Mouse (Mus musculus) hindbrain, embryonic 14.5 days (tissue): ENCODE data around the gene Fkbp5. TPM values are rescaled to one million over a fixed set of nuclear protein-coding genes. Genes with fewer than 3 reads are reported as not detected.

Source experiments
- ATAC-seq: fragments of 200-750 bp; cut with Nextera tagmentation; 2 replicates; pipeline ENCODE4 v1.8.0; 2017; ENCODE audit warnings: moderate number of reproducible peaks, mild to moderate bottlenecking, moderate TSS enrichment, moderate library complexity; ENCODE audit not compliant: low FRiP score
- DNase-seq: peaks from one replicate; pipeline ENCODE4 v3.0.0-alpha.2; 2015; ENCODE audit warnings: low spot score
- H3K27ac ChIP-seq: fragments of 300-500 bp; sonication (generic); 2 replicates; pipeline ENCODE4 v1.5.1; 2014; ENCODE audit warnings: mild to moderate bottlenecking, moderate library complexity
- H3K27me3 ChIP-seq: fragments of 300-500 bp; sonication (generic); 2 replicates; pipeline ENCODE4 v1.6.1; 2014; ENCODE audit warnings: mild to moderate bottlenecking, low read length, mixed read lengths; ENCODE audit not compliant: control insufficient read depth, insufficient read depth
- H3K36me3 ChIP-seq: fragments of 300-500 bp; sonication (generic); replicated peaks from 2 replicates; pipeline ENCODE4 v1.6.1; 2014; ENCODE audit not compliant: control insufficient read depth, insufficient read depth
- H3K4me1 ChIP-seq: fragments of 300-500 bp; sonication (generic); replicated peaks from 2 replicates; pipeline ENCODE4 v1.6.1; 2014; ENCODE audit warnings: antibody characterized with exemption, low read length, mixed read lengths; ENCODE audit not compliant: control insufficient read depth, insufficient read depth
- H3K4me2 ChIP-seq: fragments of 300-500 bp; sonication (generic); replicated peaks from 2 replicates; pipeline ENCODE4 v1.6.1; 2014; ENCODE audit warnings: mild to moderate bottlenecking, moderate library complexity
- H3K4me3 ChIP-seq: fragments of 300-500 bp; sonication (generic); replicated peaks from 2 replicates; pipeline ENCODE4 v1.5.1; 2014; ENCODE audit warnings: mild to moderate bottlenecking, low read length
- H3K9ac ChIP-seq: fragments of 300-500 bp; sonication (generic); 2 replicates; pipeline ENCODE4 v1.6.1; 2014
- H3K9me3 ChIP-seq: fragments of 300-500 bp; sonication (generic); 2 replicates; pipeline ENCODE4 v1.6.1; 2016; ENCODE audit warnings: low read length; ENCODE audit not compliant: control insufficient read depth
- WGBS: fragments of 180-500 bp; shearing (Covaris S2); extraction: QIAGEN DNeasy Blood & Tissue Kit; methylation state at CpG from one replicate; pipeline ENCODE4 v1.1.7; 2014; 5-methylcytosine and 5-hydroxymethylcytosine counted together
- polyA plus RNA-seq: library from polyadenylated mRNA; unstranded; fragments of >200 nt; fragmentation: Nextera tagmentation; extraction: Ambion mirVana; gene quantifications from 2 replicates; pipeline ENCODE4 v1.2.1, GENCODE M21; 2014

Fkbp5 gene
- polyA plus RNA-seq, 1 experiment from 2014 or later = 9.8 TPM

DNA sequence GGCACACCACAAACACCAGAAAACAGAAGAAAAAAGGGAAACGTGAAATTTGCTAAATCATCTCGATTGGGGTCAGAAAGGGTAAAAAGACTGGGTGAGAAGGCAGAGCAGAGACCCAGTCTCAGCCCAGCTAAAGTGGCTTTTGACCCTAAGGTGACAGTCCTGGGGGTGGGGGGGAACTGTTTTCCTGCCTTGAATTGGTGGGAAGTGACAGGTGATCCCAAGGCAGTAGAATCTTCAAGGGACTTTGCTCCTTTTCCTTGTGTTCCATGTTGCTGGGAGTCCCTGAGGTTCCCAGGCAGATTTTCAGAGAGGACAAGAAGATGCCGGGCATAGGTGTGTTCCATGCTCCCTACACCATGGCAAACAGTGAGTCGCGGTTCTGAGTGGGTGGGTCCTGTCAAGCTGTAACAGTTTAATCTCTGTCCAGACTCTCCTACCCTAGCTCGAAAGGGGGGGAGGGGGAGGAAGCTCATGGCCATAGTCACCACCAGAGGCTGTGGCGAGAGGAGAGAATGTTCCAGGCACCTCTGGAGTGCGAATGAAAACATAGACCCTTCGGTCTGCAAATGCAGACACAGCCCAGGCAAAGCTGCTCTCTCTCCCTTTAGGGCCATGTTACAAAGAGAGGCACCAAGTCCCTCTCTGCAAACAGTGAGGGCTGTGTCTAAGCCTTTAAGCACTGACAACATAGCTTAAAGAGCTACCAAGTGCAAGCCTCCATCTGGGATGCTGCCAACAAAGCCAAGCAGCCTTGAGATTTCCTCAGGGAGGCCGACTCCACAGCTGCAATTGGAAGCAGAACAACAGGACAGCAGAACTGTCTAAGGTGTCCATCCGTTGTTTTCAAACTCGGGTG is 10.1 kb upstream of the Fkbp5 start:
- 51% methylated on average over 12 of the region's 12 CpGs for WGBS

DNA sequence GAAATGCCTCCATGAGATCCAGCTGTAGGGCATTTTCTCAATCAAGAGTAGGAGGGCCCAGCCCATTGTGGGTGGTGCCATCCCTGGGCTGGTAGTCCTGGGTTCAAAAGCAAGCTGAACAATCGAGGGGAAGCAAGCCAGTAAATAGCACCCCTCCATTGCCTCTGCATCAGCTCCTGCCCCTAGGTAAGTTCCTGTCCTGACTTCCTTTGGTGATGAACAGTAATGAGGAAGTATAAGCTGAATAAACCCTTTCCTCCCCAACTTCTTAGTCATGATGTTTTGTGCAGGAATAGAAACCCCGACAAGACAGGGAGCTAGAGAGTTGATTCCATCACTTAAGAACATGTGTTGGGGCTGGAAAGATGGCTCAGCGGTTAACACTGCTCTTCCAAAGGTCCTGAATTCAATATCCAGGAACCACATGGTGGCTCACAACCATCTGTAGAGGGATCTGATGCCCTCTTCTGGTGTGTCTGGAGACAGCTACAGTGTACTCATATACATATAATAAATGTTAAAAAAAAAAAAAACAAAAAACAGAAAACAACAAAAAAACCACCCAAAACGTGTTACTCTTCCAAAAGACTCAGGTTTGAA is 7.6 kb upstream of the Fkbp5 start:
- no peak overlapping the region for H3K27ac ChIP-seq
- no peak overlapping the region for H3K9ac ChIP-seq
- peaks cover 8% of the 10 kb centered on the region; the same call in 1 of the 2 replicates for H3K4me1 ChIP-seq
- peaks cover 15% of the 10 kb centered on the region; the same call in 1 of the 2 replicates for H3K27me3 ChIP-seq
- no peak overlapping the region for H3K4me2 ChIP-seq
- H3K9me3 ChIP-seq = no peaks in the 10 kb centered on the region
- ATAC-seq = no peak
- no peaks in the 10 kb centered on the region for H3K36me3 ChIP-seq
- no peak for DNase-seq
- WGBS = 73% methylated on average over 4 of the region's 4 CpGs
- no peak overlapping the region for H3K4me3 ChIP-seq

More for the DNA sequence above, 10.1 kb upstream of the Fkbp5 start:
- H3K4me1 ChIP-seq = no peaks in the 10 kb centered on the region
- H3K9ac ChIP-seq = no peak overlapping the region
- H3K36me3 ChIP-seq = no peaks in the 10 kb centered on the region
- H3K9me3 ChIP-seq = no peaks in the 10 kb centered on the region
- no peak overlapping the region for H3K27ac ChIP-seq
- H3K4me3 ChIP-seq = no peak overlapping the region
- no peaks in the 10 kb centered on the region for H3K27me3 ChIP-seq
- no peak for ATAC-seq
- DNase-seq = no peak
- peak overlapping the region; percentile 22; the same call in 1 of the 2 replicates for H3K4me2 ChIP-seq

DNA sequence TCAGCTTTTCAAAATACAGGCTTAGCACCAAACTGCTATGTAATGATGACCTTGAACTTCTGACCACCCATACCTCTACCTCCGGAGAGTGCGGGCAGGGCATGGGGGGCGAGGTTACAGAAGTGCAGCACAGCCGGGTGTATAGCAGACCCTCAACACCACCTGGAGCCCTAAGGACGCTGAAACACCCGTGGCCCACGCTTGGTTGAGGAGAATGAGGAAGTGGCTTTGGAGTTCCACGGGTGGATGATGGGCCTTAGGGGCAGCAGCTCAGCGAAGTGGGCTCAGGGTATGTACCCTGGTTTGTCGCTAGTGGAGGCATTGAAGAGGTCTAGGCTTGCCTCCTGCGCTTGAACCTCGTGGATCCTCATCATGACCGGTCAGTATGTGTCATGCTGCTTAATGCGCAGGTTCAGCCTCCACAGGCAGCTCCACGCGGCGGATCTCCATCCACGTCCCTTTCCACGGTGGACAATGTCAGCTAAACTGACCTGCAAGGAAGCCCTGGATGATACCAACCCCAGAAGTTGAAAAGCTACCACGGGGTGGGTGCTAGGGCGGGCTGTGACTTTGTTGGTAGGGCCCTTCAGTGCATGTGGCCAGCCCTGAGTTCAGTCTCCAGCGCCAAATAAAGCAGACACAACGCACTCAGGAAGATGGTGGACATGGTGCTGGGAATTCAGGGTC is 6.8 kb upstream of the Fkbp5 start:
- no peak for ATAC-seq
- WGBS = 87% methylated on average over 23 of the region's 23 CpGs
- no peak for DNase-seq
- Histone ChIP-seq H3K9me3 (no peaks in the 10 kb centered on the region), H3K27me3 (peaks cover 16% of the 10 kb centered on the region; the same call in 1 of the 2 replicates), H3K36me3 (no peaks in the 10 kb centered on the region), H3K9ac (no peak overlapping the region), H3K4me1 (peaks cover 8% of the 10 kb centered on the region; the same call in 1 of the 2 replicates), H3K4me3 (peak overlapping the region; percentile 64; the same call in 1 of the 2 replicates), H3K27ac (no peak overlapping the region), H3K4me2 (peak overlapping the region; percentile 86; the same call in 1 of the 2 replicates)

DNA sequence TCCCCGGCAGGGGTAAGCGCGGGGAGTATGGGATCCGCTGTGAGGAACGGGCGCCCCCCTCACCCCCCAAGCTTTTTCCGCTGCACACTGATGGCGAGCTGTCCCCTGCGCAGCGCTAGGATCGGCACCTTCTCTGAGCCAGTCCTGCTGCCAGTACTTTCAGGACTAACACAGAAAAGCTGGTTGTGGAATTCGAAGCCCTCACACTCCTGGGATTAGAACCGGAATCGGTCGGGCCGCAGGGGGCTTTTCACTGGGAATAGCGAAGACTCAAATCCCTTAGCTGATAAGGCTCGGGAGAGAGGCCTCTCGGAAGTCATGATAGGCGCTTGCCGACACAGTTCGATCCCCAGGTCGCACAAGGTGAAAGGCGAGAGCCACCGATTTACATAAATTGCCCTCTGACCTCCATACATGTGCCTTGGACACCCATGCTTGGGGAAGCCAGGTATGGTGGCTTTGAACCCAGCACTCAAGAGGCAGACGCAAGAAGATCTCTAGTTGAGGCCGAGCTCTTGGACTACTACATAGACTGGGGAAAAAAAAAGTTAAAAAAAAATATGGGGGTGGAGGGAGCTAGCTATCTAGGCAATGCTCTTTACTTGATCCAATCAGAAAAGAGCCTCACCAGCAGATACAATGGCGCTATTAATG is 6.2 kb upstream of the Fkbp5 start:
- Histone ChIP-seq H3K27me3 (peaks cover 16% of the 10 kb centered on the region; the same call in 1 of the 2 replicates), H3K4me1 (peaks cover 8% of the 10 kb centered on the region; the same call in 1 of the 2 replicates), H3K4me3 (peak overlapping the region; percentile 64), H3K27ac (peak overlapping the region; percentile 91), H3K4me2 (peak overlapping the region; percentile 86), H3K36me3 (no peaks in the 10 kb centered on the region), H3K9ac (peak overlapping the region; percentile 89), H3K9me3 (no peaks in the 10 kb centered on the region)
- WGBS = 7% methylated on average over 27 of the region's 28 CpGs
- ATAC-seq = peak; percentile 10
- peak; percentile 49 for DNase-seq

DNA sequence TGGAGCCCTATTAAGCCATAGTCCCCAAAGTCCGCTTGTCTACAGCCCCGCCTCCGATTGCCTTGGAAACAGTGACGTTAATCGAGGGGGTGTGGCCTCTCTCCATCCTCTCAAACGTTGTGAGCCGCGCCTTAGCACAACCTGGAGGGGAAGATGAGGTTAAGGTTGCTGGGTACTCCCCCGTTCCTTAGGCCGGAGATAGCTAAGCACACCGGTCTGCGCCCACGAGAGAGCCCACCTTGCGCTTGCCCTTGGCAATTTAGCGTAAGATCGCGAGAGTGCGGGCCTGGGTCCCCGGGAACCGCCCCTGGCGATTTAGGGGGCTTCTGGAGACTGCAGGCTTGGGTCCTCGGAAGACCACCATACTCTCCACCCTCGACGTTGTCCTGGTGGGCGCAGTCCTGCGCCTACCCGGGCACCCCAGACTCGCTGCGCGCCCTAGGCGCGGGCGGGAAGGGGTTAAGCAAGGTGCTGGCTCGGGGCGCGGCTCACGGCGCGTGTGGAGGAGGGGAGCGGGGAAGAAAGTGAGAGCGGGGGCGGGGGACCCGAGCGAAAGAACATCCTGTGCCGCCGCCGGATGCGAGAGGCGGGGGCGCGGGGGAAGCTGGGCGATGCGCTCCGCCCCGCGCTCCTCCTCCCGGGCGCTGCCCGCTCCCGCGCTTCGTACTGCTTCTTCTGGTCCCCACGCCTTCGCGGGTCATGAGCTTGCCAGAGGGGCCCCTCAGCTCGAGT is 5.5 kb upstream of the Fkbp5 start:
- WGBS = under 1% methylated on average over 57 of the region's 66 CpGs
- peak overlapping the region; percentile 91 for H3K27ac ChIP-seq
- H3K27me3 ChIP-seq = peaks cover 16% of the 10 kb centered on the region; the same call in 1 of the 2 replicates
- H3K9me3 ChIP-seq = no peaks in the 10 kb centered on the region
- ATAC-seq (peak; percentile 85), DNase-seq (peak; percentile 87)
- peaks cover 8% of the 10 kb centered on the region; the same call in 1 of the 2 replicates for H3K4me1 ChIP-seq
- H3K4me2 ChIP-seq = peak overlapping the region; percentile 86
- H3K36me3 ChIP-seq = no peaks in the 10 kb centered on the region
- H3K9ac ChIP-seq = peak overlapping the region; percentile 89
- peak overlapping the region; percentile 64 for H3K4me3 ChIP-seq

DNA sequence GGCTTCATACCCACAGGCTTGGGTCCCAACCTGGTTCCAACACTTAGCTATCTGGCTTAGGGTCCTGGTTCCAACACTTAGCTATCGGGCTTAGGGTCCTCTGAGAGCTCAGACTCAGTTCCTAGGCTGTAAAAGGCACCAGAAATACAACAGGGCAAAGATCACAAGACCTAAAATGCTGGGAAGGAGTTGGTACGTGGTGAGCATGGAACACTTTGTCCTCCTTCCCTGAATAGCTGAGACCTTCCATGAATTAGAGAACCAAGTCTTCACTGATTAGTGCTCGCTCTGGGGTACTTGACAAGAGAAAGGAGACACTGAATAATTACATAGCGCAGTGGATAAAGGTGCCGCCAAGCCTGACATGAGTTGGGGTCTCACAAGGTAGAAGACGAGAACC is 4.6 kb upstream of the Fkbp5 start:
- Histone ChIP-seq H3K9ac (peak overlapping the region; percentile 89), H3K4me1 (peaks cover 8% of the 10 kb centered on the region; the same call in 1 of the 2 replicates), H3K4me2 (peak overlapping the region; percentile 86), H3K9me3 (no peaks in the 10 kb centered on the region), H3K4me3 (peak overlapping the region; percentile 64), H3K27ac (peak overlapping the region; percentile 34; the same call in 1 of the 2 replicates), H3K36me3 (no peaks in the 10 kb centered on the region), H3K27me3 (peaks cover 16% of the 10 kb centered on the region; the same call in 1 of the 2 replicates)
- DNase-seq (no peak), ATAC-seq (no peak)
- WGBS = 34% methylated on average over 6 of the region's 6 CpGs

DNA sequence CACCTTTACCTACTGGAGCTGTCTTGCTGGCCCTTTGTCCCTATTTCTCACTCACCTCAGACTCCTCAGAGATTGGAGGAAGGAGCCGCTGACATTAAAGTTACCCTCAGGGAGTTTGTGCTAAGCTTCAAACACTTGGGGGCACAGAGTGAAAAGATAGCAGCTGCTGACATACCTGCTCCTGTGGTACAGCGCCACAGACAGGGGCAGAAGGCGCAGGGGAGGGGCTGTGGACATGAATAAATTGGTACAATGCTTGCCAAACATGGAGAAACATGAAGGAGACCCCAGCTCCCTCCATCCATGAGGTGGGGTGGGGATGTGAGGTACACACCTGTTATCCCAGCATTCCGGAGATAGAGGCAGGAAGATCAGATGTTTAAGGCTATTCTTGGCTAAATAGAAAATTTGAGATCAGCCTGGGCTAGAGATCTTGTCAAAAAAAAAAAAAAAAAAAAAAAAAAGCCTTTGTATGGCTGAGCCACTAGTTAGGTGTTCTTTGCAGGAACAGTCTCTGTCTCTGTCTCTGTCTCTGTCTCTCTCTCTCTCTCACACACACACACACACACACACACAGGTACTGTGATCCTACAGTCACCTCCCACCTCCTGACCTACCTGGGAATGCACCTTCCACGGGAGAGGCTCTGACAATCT is 3.9 kb upstream of the Fkbp5 start:
- Histone ChIP-seq H3K4me2 (no peak overlapping the region), H3K27ac (no peak overlapping the region), H3K9ac (no peak overlapping the region), H3K4me3 (no peak overlapping the region), H3K4me1 (peaks cover 8% of the 10 kb centered on the region; the same call in 1 of the 2 replicates), H3K27me3 (peaks cover 16% of the 10 kb centered on the region; the same call in 1 of the 2 replicates), H3K36me3 (no peaks in the 10 kb centered on the region), H3K9me3 (no peaks in the 10 kb centered on the region)
- DNase-seq (no peak), ATAC-seq (no peak)
- 72% methylated on average over 5 of the region's 5 CpGs for WGBS

DNA sequence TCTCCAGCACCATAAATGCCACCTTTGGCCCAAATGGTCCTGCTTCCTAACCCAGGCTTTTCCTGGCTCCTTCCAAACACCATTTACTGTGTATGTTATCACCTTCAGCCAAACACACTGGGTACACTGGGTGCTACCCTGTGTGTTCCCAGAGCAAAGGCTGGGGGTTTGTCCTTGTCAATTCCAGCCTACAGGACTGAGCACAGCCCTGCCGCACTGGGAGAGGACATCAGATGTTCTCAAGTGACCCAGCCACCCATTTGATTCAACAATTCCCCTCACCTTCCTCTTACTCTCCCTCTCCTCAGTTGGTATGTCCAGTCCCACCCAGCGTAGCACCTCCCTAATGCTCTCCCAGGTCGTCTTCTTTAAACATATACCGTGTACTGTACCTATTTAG is 3.2 kb upstream of the Fkbp5 start:
- DNase-seq (no peak), ATAC-seq (no peak)
- Histone ChIP-seq H3K36me3 (no peaks in the 10 kb centered on the region), H3K4me1 (peaks cover 8% of the 10 kb centered on the region; the same call in 1 of the 2 replicates), H3K4me2 (no peak overlapping the region), H3K4me3 (no peak overlapping the region), H3K27me3 (peaks cover 16% of the 10 kb centered on the region; the same call in 1 of the 2 replicates), H3K9ac (no peak overlapping the region), H3K27ac (no peak overlapping the region), H3K9me3 (no peaks in the 10 kb centered on the region)
- 78% methylated on average over 4 of the region's 4 CpGs for WGBS
